Mouse (Mus musculus): Measurements from ENCODE around the gene Pold4. TPM values are rescaled to one million over a fixed set of nuclear protein-coding genes. Genes with fewer than 3 reads are reported as not detected.

Gene Pold4
- total RNA-seq, 4 experiments from 2014 or later, result 13.1 to 19.4 (median 17.3) TPM

GRCm38 (mm10) chr19:4203604-4204326, 27.9 kb upstream of the Pold4 start:
- no peak for DNase-seq (ENCODE audit: low spot score in 2 of 2)

GRCm38 (mm10) chr19:4204889-4205288, 26.8 kb upstream of the Pold4 start:
- DNase-seq (ENCODE audit: low spot score in 2 of 2), result no peak

- DNase-seq (ENCODE audit: low spot score in 2 of 2), result peak; percentile 69
These were observed 24.7 kb upstream of the Pold4 start for GRCm38 (mm10) chr19:4206971-4207370.

GRCm38 (mm10) chr19:4208563-4208962, 23.1 kb upstream of the Pold4 start:
- DNase-seq (ENCODE audit: low spot score in 2 of 2), result no peak

GRCm38 (mm10) chr19:4211891-4212588, 19.7 kb upstream of the Pold4 start:
- no peak for DNase-seq (ENCODE audit: low spot score in 2 of 2)

- DNase-seq (ENCODE audit: low spot score in 2 of 2), result no peak
These were observed 18.1 kb upstream of the Pold4 start for GRCm38 (mm10) chr19:4213524-4213974.

- no peak for DNase-seq (ENCODE audit: low spot score in 2 of 2)
These were observed 17.5 kb upstream of the Pold4 start, which contains the start of the genes Clcf1 and AC109138.7 for GRCm38 (mm10) chr19:4214071-4214770. Gene Clcf1 (plus strand): TSS chr19:4214238. Gene AC109138.7 (plus strand): TSS chr19:4214357.

- DNase-seq (ENCODE audit: low spot score in 2 of 2), result no peak
These were observed 16.8 kb upstream of the Pold4 start for GRCm38 (mm10) chr19:4214771-4215450.

- DNase-seq (ENCODE audit: low spot score in 2 of 2), result no peak
These were observed 16.3 kb upstream of the Pold4 start for GRCm38 (mm10) chr19:4215451-4215840.

GRCm38 (mm10) chr19:4216041-4216685, 15.5 kb upstream of the Pold4 start:
- DNase-seq (ENCODE audit: low spot score in 2 of 2), result no peak

- DNase-seq (ENCODE audit: low spot score in 2 of 2), result no peak
These were observed 14.6 kb upstream of the Pold4 start for GRCm38 (mm10) chr19:4217140-4217539.

- DNase-seq (ENCODE audit: low spot score in 2 of 2), result no peak
These were observed 13.8 kb upstream of the Pold4 start for GRCm38 (mm10) chr19:4217855-4218254.

- no peak for DNase-seq (ENCODE audit: low spot score in 2 of 2)
These were observed 13.4 kb upstream of the Pold4 start for GRCm38 (mm10) chr19:4218293-4218692.

- no peak for DNase-seq (ENCODE audit: low spot score in 2 of 2)
These were observed 12.9 kb upstream of the Pold4 start for GRCm38 (mm10) chr19:4218784-4219183.

GRCm38 (mm10) chr19:4219943-4220342, 11.8 kb upstream of the Pold4 start:
- DNase-seq (ENCODE audit: low spot score in 2 of 2), result no peak

GRCm38 (mm10) chr19:4220416-4220815, 11.3 kb upstream of the Pold4 start:
- DNase-seq (ENCODE audit: low spot score in 2 of 2), result no peak

- DNase-seq (ENCODE audit: low spot score in 2 of 2), result no peak
These were observed 10.5 kb upstream of the Pold4 start for GRCm38 (mm10) chr19:4220957-4221743.

GRCm38 (mm10) chr19:4222165-4222564, 9.5 kb upstream of the Pold4 start:
- no peak for DNase-seq (ENCODE audit: low spot score in 2 of 2)

- no peak for DNase-seq (ENCODE audit: low spot score in 2 of 2)
These were observed 4.9 kb upstream of the Pold4 start for GRCm38 (mm10) chr19:4226779-4227178.

- DNase-seq (ENCODE audit: low spot score in 2 of 2), result no peak
These were observed 4.3 kb upstream of the Pold4 start for GRCm38 (mm10) chr19:4227446-4227845.
